Mouse (Mus musculus): ENCODE measurements around the gene Gm20489.

Gm20489 gene

GRCm38 (mm10) chrX:101268755-101269124, at the start of gene Gm20489:
TSS of gene Gm20489 (minus strand) at chrX:101269023.
- DNase-seq (ENCODE audit: low read depth, low spot score): no peak

GRCm38 (mm10) chrX:101313625-101314359, 45.0 kb upstream of the Gm20489 start:
- DNase-seq (ENCODE audit: low read depth, low spot score): no peak

GRCm38 (mm10) chrX:101309299-101309698, 40.5 kb upstream of the Gm20489 start:
- DNase-seq (ENCODE audit: low read depth, low spot score): no peak

GRCm38 (mm10) chrX:101304646-101305045, 35.8 kb upstream of the Gm20489 start:
- DNase-seq (ENCODE audit: low read depth, low spot score): no peak

GRCm38 (mm10) chrX:101301654-101302053, 32.8 kb upstream of the Gm20489 start:
- DNase-seq (ENCODE audit: low read depth, low spot score): no peak

GRCm38 (mm10) chrX:101300427-101301030, 31.7 kb upstream of the Gm20489 start:
- no peak for DNase-seq (ENCODE audit: low read depth, low spot score)

GRCm38 (mm10) chrX:101299473-101300426, 30.9 kb upstream of the Gm20489 start:
- no peak for DNase-seq (ENCODE audit: low read depth, low spot score)

- DNase-seq (ENCODE audit: low read depth, low spot score): no peak
Measured at GRCm38 (mm10) chrX:101299055-101299454, 30.2 kb upstream of the Gm20489 start, which contains the start of gene Nlgn3. TSS of gene Nlgn3 (plus strand) at chrX:101299168.

- DNase-seq (ENCODE audit: low read depth, low spot score): no peak
Measured at GRCm38 (mm10) chrX:101290111-101290510, 21.3 kb upstream of the Gm20489 start.

- DNase-seq (ENCODE audit: low read depth, low spot score): no peak
Measured at GRCm38 (mm10) chrX:101289037-101289436, 20.2 kb upstream of the Gm20489 start.

GRCm38 (mm10) chrX:101288432-101288831, 19.6 kb upstream of the Gm20489 start:
- no peak for DNase-seq (ENCODE audit: low read depth, low spot score)

GRCm38 (mm10) chrX:101287543-101287942, 18.7 kb upstream of the Gm20489 start:
- DNase-seq (ENCODE audit: low read depth, low spot score): no peak

- DNase-seq (ENCODE audit: low read depth, low spot score): no peak
Measured at GRCm38 (mm10) chrX:101285953-101286670, 17.3 kb upstream of the Gm20489 start.

GRCm38 (mm10) chrX:101285534-101285933, 16.7 kb upstream of the Gm20489 start:
- peak; percentile 29 for DNase-seq (ENCODE audit: low read depth, low spot score)

- DNase-seq (ENCODE audit: low read depth, low spot score): no peak
Measured at GRCm38 (mm10) chrX:101282813-101283212, 14.0 kb upstream of the Gm20489 start.

- DNase-seq (ENCODE audit: low read depth, low spot score): peak; percentile 89
Measured at GRCm38 (mm10) chrX:101273875-101274738, 5.3 kb upstream of the Gm20489 start, which contains the start of gene Med12. TSS of gene Med12 (plus strand) at chrX:101274030.

GRCm38 (mm10) chrX:101273410-101273809, 4.6 kb upstream of the Gm20489 start:
- no peak for DNase-seq (ENCODE audit: low read depth, low spot score)

GRCm38 (mm10) chrX:101268025-101268754, 633 bp downstream of the Gm20489 start, which contains the start of gene Il2rg:
TSS of gene Il2rg (minus strand) at chrX:101268255.
- DNase-seq (ENCODE audit: low read depth, low spot score): peak; percentile 14

- no peak for DNase-seq (ENCODE audit: low read depth, low spot score)
Measured at GRCm38 (mm10) chrX:101266631-101267030, 2.2 kb downstream of the Gm20489 start.

- no peak for DNase-seq (ENCODE audit: low read depth, low spot score)
Measured at GRCm38 (mm10) chrX:101263892-101264291, 4.9 kb downstream of the Gm20489 start, which contains the start of gene Gm614. TSS of gene Gm614 (minus strand) at chrX:101263992.
